ENCODE assay signal across 18 mouse cellular contexts in genomic region chr17:23433150-23433679, GRCm38 (mm10). TPM values are rescaled to one million over a fixed set of nuclear protein-coding genes. Genes with fewer than 3 reads are reported as not detected.
DNase-seq lines count a peak whose midpoint lies in the region; ATAC-seq and TF ChIP-seq lines count a peak whose summit lies in the region.
"Had no signal": no experiment of that assay in that cellular context is flagged by ENCODE, and none has a peak within 500 bp of the region (broad histone marks: within the 10 kb centered on the region; RNA-seq: fewer than 3 reads in every experiment).

No protein-coding gene starts in this region.

- TF ChIP-seq CTCF in stomach, postnatal 0 days (IDR thresholded peaks at IDR 0.05; ENCODE audit: low read depth) = no peak

- no peak overlapping the region for H3K27ac ChIP-seq in heart, embryonic 15.5 days
- no peak overlapping the region for H3K27ac ChIP-seq in midbrain, embryonic 12.5 days (replicated peaks)
- H3K27ac ChIP-seq in midbrain, embryonic 13.5 days = no peak overlapping the region
- no peak overlapping the region for H3K27ac ChIP-seq in stomach, postnatal 0 days (replicated peaks)
- H3K27ac ChIP-seq: left cerebral cortex, adult 2 months; macrophage had no signal

- no peak overlapping the region for H3K4me3 ChIP-seq in heart, embryonic 15.5 days
- no peak overlapping the region for H3K4me3 ChIP-seq in midbrain, embryonic 12.5 days
- H3K4me3 ChIP-seq in midbrain, embryonic 13.5 days (replicated peaks) = no peak overlapping the region
- no peak overlapping the region for H3K4me3 ChIP-seq in stomach, postnatal 0 days (ENCODE audit: low read depth, low read length)
- H3K4me3 ChIP-seq: left cerebral cortex, adult 2 months had no signal

- no peak for DNase-seq in heart, adult 11 months
- DNase-seq in stomach, postnatal 0 days (ENCODE audit: low spot score) = no peak
- no peak for DNase-seq in thymus, postnatal 10 days (ENCODE audit: low spot score in 2 of 2)
- no peak for DNase-seq in T-cell, adult 2 months (ENCODE audit: low spot score)
- DNase-seq: adrenal gland, postnatal 25 days; cerebellum, adult 11 months; right cerebral cortex, postnatal 25 days had no signal

- no peak overlapping the region for H3K9ac ChIP-seq in heart, embryonic 15.5 days
- H3K9ac ChIP-seq in midbrain, embryonic 12.5 days (replicated peaks) = no peak overlapping the region
- H3K9ac ChIP-seq in midbrain, embryonic 13.5 days (replicated peaks) = no peak overlapping the region
- H3K9ac ChIP-seq in stomach, postnatal 0 days (ENCODE audit: low read length) = no peak overlapping the region

- H3K27me3 ChIP-seq in heart, embryonic 15.5 days = no peaks in the 10 kb centered on the region
- H3K27me3 ChIP-seq in midbrain, embryonic 12.5 days = no peaks in the 10 kb centered on the region
- no peaks in the 10 kb centered on the region for H3K27me3 ChIP-seq in midbrain, embryonic 13.5 days
- no peaks in the 10 kb centered on the region for H3K27me3 ChIP-seq in stomach, postnatal 0 days (ENCODE audit: control insufficient read depth, insufficient read depth, low read length)

- H3K36me3 ChIP-seq in heart, embryonic 15.5 days = no peaks in the 10 kb centered on the region
- no peaks in the 10 kb centered on the region for H3K36me3 ChIP-seq in midbrain, embryonic 12.5 days
- H3K36me3 ChIP-seq in midbrain, embryonic 13.5 days = no peaks in the 10 kb centered on the region
- H3K36me3 ChIP-seq in stomach, postnatal 0 days (ENCODE audit: control insufficient read depth, insufficient read depth, low read length) = no peaks in the 10 kb centered on the region

- 0 out of 2 replicates have a peak, but pooled peaks cover 7% of the 10 kb centered on the region for H3K9me3 ChIP-seq in heart, embryonic 15.5 days (replicated peaks)
- peaks cover 10% of the 10 kb centered on the region for H3K9me3 ChIP-seq in midbrain, embryonic 12.5 days
- peaks cover 10% of the 10 kb centered on the region for H3K9me3 ChIP-seq in midbrain, embryonic 13.5 days
- peaks cover 7% of the 10 kb centered on the region; the same call in 1 of the 2 replicates for H3K9me3 ChIP-seq in stomach, postnatal 0 days (ENCODE audit: control insufficient read depth, low read length)

- no peak overlapping the region for H3K4me2 ChIP-seq in heart, embryonic 15.5 days
- no peak overlapping the region for H3K4me2 ChIP-seq in midbrain, embryonic 12.5 days (replicated peaks)
- H3K4me2 ChIP-seq in midbrain, embryonic 13.5 days (replicated peaks) = no peak overlapping the region
- no peak overlapping the region for H3K4me2 ChIP-seq in stomach, postnatal 0 days (replicated peaks; ENCODE audit: low read depth)

- no peak for TF ChIP-seq EP300 in stomach, postnatal 0 days (optimal IDR thresholded peaks at IDR 0.05)

- H3K4me1 ChIP-seq in heart, embryonic 15.5 days (replicated peaks) = no peaks in the 10 kb centered on the region
- H3K4me1 ChIP-seq in midbrain, embryonic 12.5 days = no peaks in the 10 kb centered on the region
- H3K4me1 ChIP-seq in midbrain, embryonic 13.5 days (replicated peaks) = no peaks in the 10 kb centered on the region
- no peaks in the 10 kb centered on the region for H3K4me1 ChIP-seq in stomach, postnatal 0 days (replicated peaks; ENCODE audit: control insufficient read depth, insufficient read depth)

- peak; percentile 39; the same call in 1 of the 2 replicates for ATAC-seq in heart, embryonic 15.5 days (replicated peaks; ENCODE audit: insufficient number of reproducible peaks, insufficient read depth, low FRiP score, low read depth)
- ATAC-seq in midbrain, embryonic 12.5 days (ENCODE audit: low FRiP score, low read depth) = peak; percentile 47; the same call in 1 of the 2 replicates
- ATAC-seq in midbrain, embryonic 13.5 days = no peak
- peak; percentile 41; the same call in 1 of the 2 replicates for ATAC-seq in megakaryocyte-erythroid progenitor cell, adult 5-6 weeks (replicated peaks; ENCODE audit: low FRiP score, low TSS enrichment, poor library complexity, severe bottlenecking)
- ATAC-seq in stomach, postnatal 0 days (ENCODE audit: low FRiP score, low TSS enrichment) = peak; percentile 47; the same call in 1 of the 2 replicates
- ATAC-seq: inflammation-experienced regulatory T-cells, adult 6 months had no signal

- WGBS in heart, embryonic 15.5 days = 69% methylated on average over 6 of the region's 6 CpGs
- WGBS in midbrain, embryonic 12.5 days = 80% methylated on average over 6 of the region's 6 CpGs
- 80% methylated on average over 6 of the region's 6 CpGs for WGBS in midbrain, embryonic 13.5 days
- 73% methylated on average over 6 of the region's 6 CpGs for WGBS in stomach, postnatal 0 days

RNA-seq across cellular contexts. Expression of gene Vmn2r117, which starts 46.3 kb away (rescaled TPM):
- polyA plus RNA-seq in heart, embryonic 15.5 days (2015; fragmentation: Nextera tagmentation; extraction: Ambion mirVana) = not detected in 2 replicates
- polyA plus RNA-seq in midbrain, embryonic 12.5 days (2016; fragmentation: Nextera tagmentation; extraction: Ambion mirVana) = not detected in 2 replicates
- not detected in 2 replicates for polyA plus RNA-seq in midbrain, embryonic 13.5 days (2015; fragmentation: Nextera tagmentation; extraction: Ambion mirVana)
- total RNA-seq in megakaryocyte-erythroid progenitor cell, adult 5-6 weeks (2014; fragmentation: Nextera tagmentation) = not detected in 2 replicates
- not detected in 2 replicates for total RNA-seq in megakaryocyte-erythroid progenitor cell, adult 5-6 weeks (2017)
- polyA plus RNA-seq in stomach, postnatal 0 days (2015; fragmentation: Nextera tagmentation; extraction: Ambion mirVana) = not detected in 2 replicates
- total RNA-seq: adrenal gland, postnatal 25 days; granulocyte monocyte progenitor cell, adult 5-6 weeks; left cerebral cortex, adult 2 months had no signal
- polyA plus RNA-seq: frontal cortex, adult 2 months; inflammation-experienced regulatory T-cells, adult 6 months; liver, embryonic 16.5 days; macrophage; testis, adult 2 months had no signal

RNA-seq across cellular contexts. Expression of gene Vmn2r116, which starts 48.8 kb away (rescaled TPM):
- polyA plus RNA-seq in heart, embryonic 15.5 days (2015; fragmentation: Nextera tagmentation; extraction: Ambion mirVana) = not detected in 2 replicates
- not detected in 2 replicates for polyA plus RNA-seq in midbrain, embryonic 12.5 days (2016; fragmentation: Nextera tagmentation; extraction: Ambion mirVana)
- not detected in 2 replicates for polyA plus RNA-seq in midbrain, embryonic 13.5 days (2015; fragmentation: Nextera tagmentation; extraction: Ambion mirVana)
- not detected in 2 replicates for total RNA-seq in megakaryocyte-erythroid progenitor cell, adult 5-6 weeks (2014; fragmentation: Nextera tagmentation)
- total RNA-seq in megakaryocyte-erythroid progenitor cell, adult 5-6 weeks (2017) = not detected in 2 replicates
- not detected in 2 replicates for polyA plus RNA-seq in stomach, postnatal 0 days (2015; fragmentation: Nextera tagmentation; extraction: Ambion mirVana)
- total RNA-seq: adrenal gland, postnatal 25 days; granulocyte monocyte progenitor cell, adult 5-6 weeks; left cerebral cortex, adult 2 months had no signal
- polyA plus RNA-seq: frontal cortex, adult 2 months; inflammation-experienced regulatory T-cells, adult 6 months; liver, embryonic 16.5 days; macrophage; testis, adult 2 months had no signal
